Mouse (Mus musculus): ENCODE measurements at regions not wholly inside any gene's neighbourhood (a gene's known extent, or its start where the extent isn't known, plus 50 kb on each side); places are given as distances from the start of the nearest gene placed in this dataset.

DNA sequence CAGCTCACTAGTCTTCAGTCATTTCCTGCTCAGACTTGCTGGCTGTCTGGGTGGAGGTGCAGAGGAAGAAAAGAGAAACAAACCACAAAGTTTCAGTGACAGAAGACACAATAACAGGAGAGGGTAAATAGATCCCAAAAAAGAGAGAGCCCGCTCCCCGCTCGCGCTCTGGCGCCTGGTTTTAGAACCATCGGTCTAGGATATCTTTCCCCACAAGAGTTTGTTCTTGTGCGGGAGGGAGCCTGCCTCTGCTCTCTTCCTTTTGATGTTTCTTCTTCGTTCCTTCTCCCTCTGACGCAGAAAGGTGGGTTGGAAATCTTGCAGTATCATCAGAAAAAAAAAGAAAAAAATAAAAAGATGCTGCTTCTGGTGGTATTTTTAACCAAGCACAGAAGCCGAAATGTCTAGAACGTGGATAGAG, 71.3 kb upstream of the Zfp217 start:
- TF ChIP-seq CTCF (IDR thresholded peaks at IDR 0.05; ENCODE audit: control insufficient read depth, insufficient read depth, low read length) (no peak), POLR2A (IDR thresholded peaks at IDR 0.05; ENCODE audit: borderline replicate concordance, control insufficient read depth, low read depth, low read length) (no peak)

Measured in bone marrow, adult 2 months (tissue).